Mouse (Mus musculus) liver, adult 2 months (tissue): ENCODE measurements around the gene Dnajc25. TPM values are rescaled to one million over a fixed set of nuclear protein-coding genes. Genes with fewer than 3 reads are reported as not detected.
A peak's percentile ranks its signal among the peaks of the same experiment; 100 is the strongest.

ENCODE experiments used
- DNase-seq: peaks from one replicate; pipeline ENCODE4 v3.0.0-alpha.2; 2011; ENCODE audit warnings: low read depth, low spot score; ENCODE audit errors: extremely low read depth
- H3K27ac ChIP-seq: fragments of 200-500 bp; replicated peaks from 2 replicates; pipeline ENCODE4 v1.5.1; 2012; ENCODE audit warnings: low read depth, mild to moderate bottlenecking, control low read depth, inconsistent platforms, low read length; ENCODE audit not compliant: insufficient read depth
- H3K27me3 ChIP-seq: fragments of 200-500 bp; 2 replicates; pipeline ENCODE4 v1.6.1; 2012; ENCODE audit warnings: mild to moderate bottlenecking, moderate library complexity, low read length, inconsistent platforms; ENCODE audit not compliant: control insufficient read depth, insufficient read depth
- H3K36me3 ChIP-seq: fragments of 200-500 bp; 2 replicates; pipeline ENCODE4 v1.6.1; 2012; ENCODE audit warnings: low read length, inconsistent platforms; ENCODE audit not compliant: control insufficient read depth, insufficient read depth
- H3K4me1 ChIP-seq: fragments of 200-500 bp; 2 replicates; pipeline ENCODE4 v1.6.1; 2011; ENCODE audit warnings: low read length; ENCODE audit not compliant: control insufficient read depth, insufficient read depth
- H3K4me3 ChIP-seq: fragments of 200-500 bp; 2 replicates; pipeline ENCODE4 v1.5.1; 2011; ENCODE audit warnings: low read depth, mild to moderate bottlenecking, control low read depth, low read length, moderate library complexity; ENCODE audit not compliant: insufficient read depth
- H3K79me2 ChIP-seq: fragments of 200-500 bp; 2 replicates; pipeline ENCODE4 v1.6.1; 2012; ENCODE audit warnings: inconsistent platforms, mild to moderate bottlenecking, low read length, moderate library complexity; ENCODE audit not compliant: control insufficient read depth, insufficient read depth
- H3K9ac ChIP-seq: fragments of 200-500 bp; 2 replicates; pipeline ENCODE4 v1.6.1; 2012; ENCODE audit warnings: low read depth, mild to moderate bottlenecking, control low read depth, inconsistent platforms, low read length
- CTCF ChIP-seq: fragments of 200-500 bp; IDR thresholded peaks from 2 replicates; pipeline ENCODE4 v1.5.1; 2011; ENCODE audit warnings: low read depth, low read length, control low read depth
- POLR2A ChIP-seq: fragments of 200-500 bp; IDR thresholded peaks from 2 replicates; pipeline ENCODE4 v1.6.1; 2011; ENCODE audit warnings: low read length, control low read depth; ENCODE audit not compliant: insufficient read depth; ENCODE audit errors: extremely low read depth
- WGBS: fragments of 180-500 bp; shearing (Covaris S2); methylation state at CpG from one replicate; pipeline ENCODE4 v1.1.7; 2018; 5-methylcytosine and 5-hydroxymethylcytosine counted together
- polyA plus RNA-seq: library from polyadenylated mRNA; depleted of rRNA; stranded (reverse); fragments of >200 nt; gene quantifications from 2 replicates; pipeline ENCODE4 v1.2.3, GENCODE M21; 2012
- total RNA-seq: library from RNA; depleted of rRNA; stranded (reverse); fragments of >200 nt; gene quantifications from 2 replicates; pipeline ENCODE4 v1.2.3, GENCODE M21; 2014

The Dnajc25 gene
- total and polyA plus RNA-seq, 2 experiments, result 7.9 to 10.8 TPM

- Histone ChIP-seq H3K27me3 (no peaks in the 10 kb centered on the region), H3K4me3 (no peak overlapping the region), H3K79me2 (peaks cover 48% of the 10 kb centered on the region), H3K36me3 (no peaks in the 10 kb centered on the region), H3K4me1 (peaks cover 38% of the 10 kb centered on the region), H3K27ac (no peak overlapping the region), H3K9ac (no peak overlapping the region)
- TF ChIP-seq CTCF (no peak), POLR2A (no peak)
- no peak for DNase-seq
- 83% methylated on average over 5 of the region's 5 CpGs for whole genome bisulfite sequencing
These were observed 13.1 kb downstream of the Dnajc25 start for GRCm38 (mm10) chr4:59007974-59008373.

DNA sequence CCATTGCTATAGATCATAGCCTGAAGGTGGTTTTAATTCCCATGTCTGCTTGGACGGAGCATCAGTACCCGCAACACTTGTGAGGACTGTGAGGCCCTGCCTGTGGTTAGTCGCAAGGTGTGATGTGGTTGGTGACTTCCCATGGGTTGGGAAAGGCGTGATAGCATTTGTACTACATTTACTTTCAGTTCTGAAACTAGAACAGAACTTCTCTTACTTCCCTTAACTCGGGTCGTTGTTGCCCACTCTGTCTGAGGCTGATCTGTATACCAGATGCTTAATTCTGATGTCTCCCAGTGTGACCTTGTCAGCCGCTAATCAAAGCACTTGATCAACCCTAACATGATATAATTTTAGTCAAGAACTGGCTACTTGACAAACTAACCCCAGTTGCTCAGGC is 14.3 kb downstream of the Dnajc25 start:
- WGBS, result 80% methylated on average over 7 of the region's 7 CpGs
- Histone ChIP-seq H3K36me3 (peaks cover 5% of the 10 kb centered on the region; the same call in 1 of the 2 replicates), H3K4me1 (peaks cover 38% of the 10 kb centered on the region), H3K27me3 (no peaks in the 10 kb centered on the region), H3K79me2 (peaks cover 48% of the 10 kb centered on the region), H3K9ac (no peak overlapping the region), H3K4me3 (no peak overlapping the region), H3K27ac (0 out of 2 replicates have a peak overlapping the region, but pooled peaks have one; percentile 0)
- TF ChIP-seq CTCF (no peak), POLR2A (no peak)
- peak; percentile 24 for DNase-seq

DNA sequence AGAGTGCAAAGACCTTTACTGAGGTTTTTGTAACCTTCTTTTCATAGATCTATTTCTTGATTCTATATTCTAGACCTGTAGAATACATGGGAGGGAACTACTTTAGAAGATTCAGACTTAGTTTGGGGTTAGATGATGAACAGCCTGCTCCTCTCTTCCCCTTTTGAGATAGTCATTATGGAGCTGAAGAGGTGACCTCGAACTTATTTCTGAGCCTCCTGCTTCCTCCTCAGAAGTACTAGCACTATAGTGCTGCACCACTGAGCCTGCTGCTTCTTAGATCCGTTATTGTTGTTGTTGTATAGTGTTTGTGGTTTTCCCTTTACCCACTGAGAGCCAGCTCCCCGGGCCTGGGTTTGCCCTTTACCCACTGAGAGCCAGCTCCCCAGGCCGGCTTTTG is 14.8 kb downstream of the Dnajc25 start:
- TF ChIP-seq CTCF (no peak), POLR2A (no peak)
- Histone ChIP-seq H3K27me3 (no peaks in the 10 kb centered on the region), H3K79me2 (peaks cover 43% of the 10 kb centered on the region), H3K4me1 (peaks cover 36% of the 10 kb centered on the region), H3K36me3 (peaks cover 7% of the 10 kb centered on the region; the same call in 1 of the 2 replicates), H3K4me3 (no peak overlapping the region), H3K9ac (no peak overlapping the region), H3K27ac (no peak overlapping the region)
- DNase-seq, result no peak
- WGBS, result 35% methylated on average over 4 of the region's 4 CpGs

DNA sequence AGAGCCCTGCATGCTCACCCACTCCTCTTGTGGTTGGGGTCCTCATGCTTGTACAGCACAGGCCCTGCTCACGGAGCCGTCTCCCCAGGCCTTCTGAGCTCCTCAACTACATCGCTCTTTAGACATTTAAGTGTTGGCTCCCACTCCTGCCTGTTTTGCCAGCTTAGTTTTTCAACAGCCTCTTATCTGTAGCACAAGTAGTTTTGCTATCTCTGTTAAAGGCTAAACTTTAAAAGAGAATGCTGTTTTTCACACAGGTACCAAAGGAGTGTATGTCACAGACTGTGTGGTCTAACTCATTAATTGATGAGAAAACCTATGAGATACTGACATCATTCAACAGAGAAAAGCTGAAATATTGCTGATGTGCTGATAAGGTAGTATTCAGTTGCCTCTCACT is 16.6 kb downstream of the Dnajc25 start:
- Histone ChIP-seq H3K9ac (no peak overlapping the region), H3K4me1 (peaks cover 25% of the 10 kb centered on the region), H3K4me3 (no peak overlapping the region), H3K27ac (no peak overlapping the region), H3K79me2 (peaks cover 39% of the 10 kb centered on the region), H3K27me3 (no peaks in the 10 kb centered on the region), H3K36me3 (peaks cover 10% of the 10 kb centered on the region; the same call in 1 of the 2 replicates)
- WGBS, result 39% methylated on average over 3 of the region's 3 CpGs
- peak; percentile 33 for DNase-seq
- no peak for TF ChIP-seq POLR2A
- no peak for TF ChIP-seq CTCF

- Histone ChIP-seq H3K79me2 (peaks cover 24% of the 10 kb centered on the region), H3K4me3 (no peak overlapping the region), H3K4me1 (peaks cover 5% of the 10 kb centered on the region; the same call in 1 of the 2 replicates), H3K27me3 (no peaks in the 10 kb centered on the region), H3K9ac (no peak overlapping the region), H3K36me3 (peaks cover 35% of the 10 kb centered on the region), H3K27ac (no peak overlapping the region)
- TF ChIP-seq POLR2A (no peak), CTCF (no peak)
- 57% methylated on average over 3 of the region's 3 CpGs for WGBS
- DNase-seq, result no peak
These were observed 20.3 kb downstream of the Dnajc25 start for GRCm38 (mm10) chr4:59015181-59015580.

GRCm38 (mm10) chr4:59016922-59017321 is 22.1 kb downstream of the Dnajc25 start:
- no peak overlapping the region for H3K9ac ChIP-seq
- TF ChIP-seq CTCF, result no peak
- TF ChIP-seq POLR2A, result no peak
- peaks cover 45% of the 10 kb centered on the region for H3K36me3 ChIP-seq
- DNase-seq, result no peak
- no peaks in the 10 kb centered on the region for H3K27me3 ChIP-seq
- WGBS, result 79% methylated on average over 2 of the region's 2 CpGs
- no peak overlapping the region for H3K27ac ChIP-seq
- H3K4me3 ChIP-seq, result no peak overlapping the region
- H3K4me1 ChIP-seq, result no peaks in the 10 kb centered on the region
- H3K79me2 ChIP-seq, result peaks cover 16% of the 10 kb centered on the region
